Mouse (Mus musculus): ENCODE data around the gene Tmem97. TPM values are rescaled to one million over a fixed set of nuclear protein-coding genes. Genes with fewer than 3 reads are reported as not detected.

Tmem97 gene
- polyA plus RNA-seq, 1 experiment, result 8.7 TPM

GRCm38 (mm10) chr11:78512025-78512957 lies 38.3 kb downstream of the Tmem97 start, which contains the start of the genes Tmem199 and Poldip2:
Gene Tmem199, minus strand, starts transcription at chr11:78512172.
Gene Poldip2, plus strand, starts transcription at chr11:78512193.
- DNase-seq (ENCODE audit: low spot score), result peak; percentile 72

DNA sequence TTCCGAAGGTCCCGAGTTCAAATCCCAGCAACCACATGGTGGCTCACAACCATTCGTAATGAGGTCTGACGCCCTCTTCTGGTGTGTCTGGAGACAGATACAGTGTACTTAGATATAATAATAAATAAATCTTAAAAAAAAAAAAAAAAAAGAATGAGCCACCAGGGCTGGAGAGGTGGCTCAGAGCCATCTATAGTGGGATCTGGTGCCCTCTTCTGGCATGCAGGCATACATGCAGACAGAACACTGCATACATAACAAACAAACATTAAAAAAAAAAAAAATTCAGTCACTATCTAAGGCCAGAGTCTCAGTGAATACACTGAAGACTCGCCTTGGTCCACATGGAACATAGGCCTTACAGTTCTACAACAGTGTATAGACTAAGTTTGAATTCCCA lies 41.4 kb downstream of the Tmem97 start:
- no peak for DNase-seq (ENCODE audit: low spot score)

DNA sequence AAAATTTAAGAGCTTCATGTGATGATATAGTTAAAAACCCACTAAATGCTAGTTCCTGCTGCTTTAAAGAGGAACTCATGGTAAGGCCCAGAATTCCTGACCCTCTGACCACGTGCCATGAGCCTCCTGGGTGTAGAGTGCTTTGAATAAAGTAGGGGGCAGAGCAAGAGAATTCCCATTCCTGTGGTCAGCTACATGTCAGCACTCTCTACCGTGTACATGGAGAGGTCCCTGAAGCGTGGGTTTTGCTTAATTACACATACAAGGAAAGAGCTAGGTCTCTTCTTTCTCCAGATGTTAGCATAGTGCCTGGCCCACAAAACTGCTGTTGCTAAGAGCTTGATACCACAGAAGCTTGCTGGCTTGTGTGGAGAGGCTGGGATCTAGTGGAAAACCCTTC lies 45.1 kb downstream of the Tmem97 start:
- no peak for DNase-seq (ENCODE audit: low spot score)

DNA sequence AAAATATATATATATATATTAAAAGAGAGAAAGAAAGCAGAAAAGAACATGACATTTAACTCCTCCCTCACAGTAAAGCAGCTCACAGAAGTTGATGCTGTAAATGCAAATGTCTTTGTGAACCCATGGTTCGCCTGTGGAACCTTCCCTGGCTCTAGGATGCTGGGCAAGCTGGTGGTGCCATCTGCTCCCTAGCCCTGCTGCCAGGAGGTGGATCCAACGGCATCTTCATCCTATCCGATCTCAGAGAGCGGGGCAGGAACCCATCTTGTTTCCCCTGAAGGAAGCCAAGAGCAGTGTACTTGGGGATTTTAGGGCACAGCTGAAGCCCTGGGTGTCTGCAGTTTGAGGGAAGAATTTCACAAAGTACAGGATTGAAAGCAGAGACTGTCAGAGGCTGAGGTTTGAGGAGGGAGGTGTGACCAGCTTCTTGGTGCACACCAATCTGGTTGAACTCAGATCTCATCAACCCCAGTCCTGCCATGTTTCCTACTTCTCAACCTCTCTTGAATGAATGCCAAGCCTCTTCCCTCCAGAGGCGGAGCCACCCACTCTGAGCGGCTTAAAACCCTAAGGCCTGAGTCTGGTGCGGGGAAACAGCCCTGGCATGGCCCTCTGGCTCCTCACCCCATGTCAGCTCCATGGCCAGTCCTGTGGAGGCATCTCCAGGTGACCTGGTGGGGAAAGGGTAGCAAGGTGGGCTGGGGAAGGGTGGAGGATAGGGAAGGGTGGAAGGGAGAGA lies 47.5 kb downstream of the Tmem97 start, which contains the start of gene Sebox:
TSS of gene Sebox (plus strand) at position 539 of the 742 bp plus-strand sequence.
- no peak for DNase-seq (ENCODE audit: low spot score)

GRCm38 (mm10) chr11:78501529-78501928 lies 49.0 kb downstream of the Tmem97 start:
- no peak for DNase-seq (ENCODE audit: low spot score)

GRCm38 (mm10) chr11:78500623-78501202 lies 49.9 kb downstream of the Tmem97 start:
- no peak for DNase-seq (ENCODE audit: low spot score)

- no peak for DNase-seq (ENCODE audit: low spot score)
Measured at GRCm38 (mm10) chr11:78499543-78499942, 51.0 kb downstream of the Tmem97 start.

DNA sequence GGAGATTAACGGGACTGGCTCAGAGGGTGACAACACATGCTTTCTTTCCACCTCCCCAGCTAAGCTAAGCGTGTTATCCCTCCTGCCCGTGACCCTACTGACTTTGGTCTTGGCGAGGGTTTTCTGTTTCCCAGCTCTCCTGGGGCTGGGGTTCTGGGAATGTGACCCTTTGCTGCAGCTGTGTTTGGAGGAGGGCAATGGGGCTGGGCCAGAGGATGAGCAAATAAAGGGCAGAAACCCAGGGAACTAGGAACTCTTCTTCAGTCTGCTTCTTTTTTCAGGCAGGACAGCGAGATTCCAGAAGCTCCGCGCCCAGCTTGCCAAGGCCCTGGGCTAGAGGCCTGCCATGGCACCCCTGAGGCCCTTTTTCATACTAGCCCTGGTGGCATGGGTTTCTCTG lies 51.6 kb downstream of the Tmem97 start, which contains the start of gene Vtn:
TSS of gene Vtn (plus strand) at position 88 of the 400 bp plus-strand sequence.
- no peak for DNase-seq (ENCODE audit: low spot score)

DNA sequence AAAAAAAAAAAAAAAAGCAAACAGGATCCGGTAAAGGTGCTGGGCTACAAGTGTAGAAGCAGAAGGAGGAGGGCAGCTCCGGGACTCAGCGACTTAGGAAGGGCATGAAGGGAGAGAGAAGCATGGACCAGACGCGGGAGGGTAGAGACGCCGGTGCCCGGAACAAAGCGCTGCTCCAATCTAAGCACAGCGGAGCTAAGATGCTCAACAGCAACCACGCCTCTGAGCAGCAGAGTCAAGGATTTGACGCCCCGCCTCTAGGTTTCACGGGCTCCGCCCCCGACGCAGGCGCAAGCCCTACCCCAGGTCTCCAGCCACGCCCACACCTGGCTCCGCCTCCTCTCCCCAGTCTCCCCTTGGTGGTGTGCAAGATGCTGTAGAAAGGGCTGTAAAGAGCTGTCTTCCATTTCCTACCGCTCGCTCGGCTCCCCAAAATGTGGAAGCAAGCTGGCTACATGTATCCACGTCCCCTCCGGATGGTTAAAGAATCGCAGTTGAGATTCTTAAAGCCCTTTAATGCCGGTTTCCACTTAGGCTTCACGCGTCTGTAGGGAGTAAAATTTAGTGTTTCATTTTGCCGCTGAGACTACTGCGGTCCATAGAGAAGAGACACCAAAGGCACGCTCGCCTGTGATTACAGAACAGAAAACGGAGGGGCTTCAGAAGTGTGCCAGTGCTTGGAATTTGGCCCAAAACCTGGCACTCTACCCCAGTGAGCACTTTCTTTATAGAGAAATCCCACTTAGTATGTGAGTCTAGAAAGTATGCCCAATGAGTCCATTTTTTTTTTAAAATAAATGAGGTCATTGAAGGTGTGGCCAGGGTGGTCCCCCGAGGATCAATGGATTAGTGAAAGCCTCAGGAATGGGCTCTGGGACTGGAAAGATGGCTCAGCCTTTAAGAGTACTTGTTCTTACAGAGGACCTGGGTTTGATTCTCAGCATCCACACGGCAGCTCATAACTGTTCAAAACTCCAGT lies 52.7 kb downstream of the Tmem97 start, which contains the start of gene Sarm1:
TSS of gene Sarm1 (minus strand) at position 211 of the 979 bp plus-strand sequence.
- DNase-seq (ENCODE audit: low spot score), result peak; percentile 60

GRCm38 (mm10) chr11:78497071-78497541 lies 53.5 kb downstream of the Tmem97 start:
- DNase-seq (ENCODE audit: low spot score), result no peak

- no peak for DNase-seq (ENCODE audit: low spot score)
Measured at GRCm38 (mm10) chr11:78495904-78496303, 54.7 kb downstream of the Tmem97 start.

Other genes with a start within 250 kb of the Tmem97 start
- 1.4 and 1.7 TPM in 2 replicates for gene Spag5, start 249.2 kb downstream of the Tmem97 start, polyA plus RNA-seq (2012; rRNA removed)
- 3.3 and 4.1 TPM in 2 replicates for gene Aldoc, start 227.8 kb downstream of the Tmem97 start, polyA plus RNA-seq (2012; rRNA removed)
- gene Pigs, start 222.4 kb downstream of the Tmem97 start, polyA plus RNA-seq (2012; rRNA removed), result 44.2 and 44.9 TPM in 2 replicates
- gene Unc119, start 207.3 kb downstream of the Tmem97 start, polyA plus RNA-seq (2012; rRNA removed), result 91.5 and 94.3 TPM in 2 replicates
- gene Foxn1, start 164.2 kb downstream of the Tmem97 start, polyA plus RNA-seq (2012; rRNA removed), result 0.08 and 0.15 TPM in 2 replicates
- 0.04 and 0.07 TPM in 2 replicates for gene Slc13a2, start 128.6 kb downstream of the Tmem97 start, polyA plus RNA-seq (2012; rRNA removed)
- gene Slc46a1, start 85.1 kb downstream of the Tmem97 start, polyA plus RNA-seq (2012; rRNA removed), result 24.3 and 26.3 TPM in 2 replicates
- 0.54 and 0.81 TPM in 2 replicates for gene Sarm1, start 53.0 kb downstream of the Tmem97 start, polyA plus RNA-seq (2012; rRNA removed)
- 3.6 and 4.4 TPM in 2 replicates for gene Vtn, start 51.7 kb downstream of the Tmem97 start, polyA plus RNA-seq (2012; rRNA removed)
- not detected in 2 replicates for gene Sebox, start 47.3 kb downstream of the Tmem97 start, polyA plus RNA-seq (2012; rRNA removed)
- 28.8 and 41.2 TPM in 2 replicates for gene Tmem199, start 38.6 kb downstream of the Tmem97 start, polyA plus RNA-seq (2012; rRNA removed)
- gene Poldip2, start 38.6 kb downstream of the Tmem97 start, polyA plus RNA-seq (2012; rRNA removed), result 52.5 and 54.7 TPM in 2 replicates
- 37.1 and 39.9 TPM in 2 replicates for gene Tnfaip1, start 14.4 kb downstream of the Tmem97 start, polyA plus RNA-seq (2012; rRNA removed)
- 87.2 and 93.1 TPM in 2 replicates for gene Ift20, start 14.4 kb downstream of the Tmem97 start, polyA plus RNA-seq (2012; rRNA removed)
- gene Nlk, start 146.6 kb upstream of the Tmem97 start, polyA plus RNA-seq (2012; rRNA removed), result 18.7 and 21.0 TPM in 2 replicates
- gene Ccnq, start 201.0 kb upstream of the Tmem97 start, polyA plus RNA-seq (2012; rRNA removed), result 35.4 and 41.7 TPM in 2 replicates